Mouse (Mus musculus): ENCODE data around the gene Crb1. TPM values are rescaled to one million over a fixed set of nuclear protein-coding genes. Genes with fewer than 3 reads are reported as not detected.
A peak's percentile ranks its signal among the peaks of the same experiment; 100 is the strongest.
"Not testable (repeated sequence)": the region's sequence is repeated elsewhere in the genome, so short reads cannot be mapped to it uniquely, and the experiment has no call there.

Gene Crb1
- polyA plus RNA-seq, 1 experiment from 2014 or later, result 2.2 TPM

- not testable (repeated sequence) for H3K9me3 ChIP-seq (replicated peaks; ENCODE audit: control insufficient read depth, low read length, poor library complexity, severe bottlenecking); H3K4me1 ChIP-seq (ENCODE audit: control insufficient read depth, insufficient read depth, low read length); H3K4me3 ChIP-seq (ENCODE audit: low read depth, low read length); H3K27ac ChIP-seq (ENCODE audit: low read length); H3K4me2 ChIP-seq (ENCODE audit: low read length); ATAC-seq; H3K36me3 ChIP-seq (ENCODE audit: control insufficient read depth, insufficient read depth, low read length); H3K9ac ChIP-seq (ENCODE audit: low read depth, low read length); H3K27me3 ChIP-seq (ENCODE audit: control insufficient read depth, insufficient read depth, low read depth, low read length)
These were observed 74.4 kb downstream of the Crb1 start for GRCm38 (mm10) chr1:139302519-139302918.

DNA sequence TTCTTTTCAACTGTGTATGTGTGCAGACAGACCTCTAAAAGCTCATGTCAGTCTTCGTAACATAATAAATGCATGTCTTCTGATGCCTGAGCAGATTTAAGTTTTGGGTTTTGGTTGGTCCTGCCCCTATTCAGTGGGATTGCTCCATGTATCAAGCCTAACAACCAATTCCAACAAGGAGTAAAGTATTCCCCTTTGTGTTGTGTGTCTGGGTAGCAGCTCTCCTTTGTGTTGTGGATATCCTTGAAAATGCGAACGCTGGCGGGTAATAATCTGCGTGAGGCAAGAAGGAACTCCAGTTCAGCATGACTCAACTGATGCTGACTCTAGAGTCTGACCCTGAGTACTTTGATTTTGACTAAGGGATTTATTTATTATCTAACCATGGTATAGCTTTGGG lies 75.1 kb downstream of the Crb1 start:
- Histone ChIP-seq H3K27ac (ENCODE audit: low read length) (no peak overlapping the region), H3K9me3 (replicated peaks; ENCODE audit: control insufficient read depth, low read length, poor library complexity, severe bottlenecking) (no peaks in the 10 kb centered on the region), H3K36me3 (ENCODE audit: control insufficient read depth, insufficient read depth, low read length) (no peaks in the 10 kb centered on the region), H3K27me3 (ENCODE audit: control insufficient read depth, insufficient read depth, low read depth, low read length) (no peaks in the 10 kb centered on the region), H3K4me1 (ENCODE audit: control insufficient read depth, insufficient read depth, low read length) (no peaks in the 10 kb centered on the region), H3K9ac (ENCODE audit: low read depth, low read length) (no peak overlapping the region), H3K4me2 (ENCODE audit: low read length) (no peak overlapping the region), H3K4me3 (ENCODE audit: low read depth, low read length) (no peak overlapping the region)
- no peak for ATAC-seq
- WGBS, result 22% methylated on average over 5 of the region's 5 CpGs

DNA sequence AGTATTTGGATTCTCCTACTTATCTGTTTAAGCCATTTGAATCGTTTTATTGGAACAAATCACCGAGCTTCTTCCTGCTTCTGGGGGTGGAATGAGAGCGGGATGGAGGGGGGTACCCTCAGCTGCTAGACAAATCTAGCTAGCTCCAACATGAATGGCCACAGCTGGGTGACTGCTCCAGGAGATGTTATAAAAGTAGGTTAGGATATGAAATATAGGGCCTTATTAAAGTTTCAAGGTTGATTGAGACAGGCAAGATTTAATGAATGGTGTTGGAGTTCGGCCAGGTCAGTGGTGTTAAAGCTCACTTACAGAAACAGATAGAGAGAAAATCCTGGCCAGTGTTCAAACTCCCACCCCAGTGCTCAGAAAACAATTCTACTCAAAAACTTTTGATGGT lies 84.9 kb downstream of the Crb1 start:
- 37% methylated on average over 4 of the region's 4 CpGs for WGBS
- no peak overlapping the region for H3K9ac ChIP-seq (ENCODE audit: low read depth, low read length)
- H3K27me3 ChIP-seq (ENCODE audit: control insufficient read depth, insufficient read depth, low read depth, low read length), result no peaks in the 10 kb centered on the region
- H3K9me3 ChIP-seq (replicated peaks; ENCODE audit: control insufficient read depth, low read length, poor library complexity, severe bottlenecking), result no peaks in the 10 kb centered on the region
- H3K4me2 ChIP-seq (ENCODE audit: low read length), result no peak overlapping the region
- H3K27ac ChIP-seq (ENCODE audit: low read length), result no peak overlapping the region
- ATAC-seq, result no peak
- H3K4me3 ChIP-seq (ENCODE audit: low read depth, low read length), result no peak overlapping the region
- no peaks in the 10 kb centered on the region for H3K4me1 ChIP-seq (ENCODE audit: control insufficient read depth, insufficient read depth, low read length)
- H3K36me3 ChIP-seq (ENCODE audit: control insufficient read depth, insufficient read depth, low read length), result no peaks in the 10 kb centered on the region

DNA sequence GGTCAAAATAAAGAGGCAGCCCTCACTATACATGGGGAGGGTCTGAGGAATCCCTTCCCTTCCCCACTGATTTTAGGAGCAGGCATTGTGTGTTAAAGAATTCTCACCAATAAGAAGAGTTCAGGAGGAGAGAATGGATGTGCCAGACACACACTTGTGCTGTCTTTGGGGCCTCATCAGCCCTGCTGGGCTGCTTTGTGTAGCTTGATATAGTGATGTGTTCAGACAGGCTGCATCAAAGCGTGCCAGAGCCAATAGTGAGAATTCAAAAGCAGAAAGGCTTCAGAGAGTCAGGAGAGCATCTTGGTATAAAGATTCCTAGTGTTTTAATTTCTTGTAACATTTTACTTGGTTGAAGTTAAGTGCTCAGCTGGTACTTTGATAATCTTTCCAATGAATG lies 85.3 kb downstream of the Crb1 start:
- no peaks in the 10 kb centered on the region for H3K4me1 ChIP-seq (ENCODE audit: control insufficient read depth, insufficient read depth, low read length)
- H3K9ac ChIP-seq (ENCODE audit: low read depth, low read length), result no peak overlapping the region
- no peaks in the 10 kb centered on the region for H3K27me3 ChIP-seq (ENCODE audit: control insufficient read depth, insufficient read depth, low read depth, low read length)
- no peaks in the 10 kb centered on the region for H3K36me3 ChIP-seq (ENCODE audit: control insufficient read depth, insufficient read depth, low read length)
- H3K4me2 ChIP-seq (ENCODE audit: low read length), result no peak overlapping the region
- H3K27ac ChIP-seq (ENCODE audit: low read length), result no peak overlapping the region
- no peak overlapping the region for H3K4me3 ChIP-seq (ENCODE audit: low read depth, low read length)
- H3K9me3 ChIP-seq (replicated peaks; ENCODE audit: control insufficient read depth, low read length, poor library complexity, severe bottlenecking), result no peaks in the 10 kb centered on the region
- ATAC-seq, result peak; percentile 28; the same call in 1 of the 2 replicates
- 24% methylated on average over 1 of the region's 1 CpGs for WGBS

DNA sequence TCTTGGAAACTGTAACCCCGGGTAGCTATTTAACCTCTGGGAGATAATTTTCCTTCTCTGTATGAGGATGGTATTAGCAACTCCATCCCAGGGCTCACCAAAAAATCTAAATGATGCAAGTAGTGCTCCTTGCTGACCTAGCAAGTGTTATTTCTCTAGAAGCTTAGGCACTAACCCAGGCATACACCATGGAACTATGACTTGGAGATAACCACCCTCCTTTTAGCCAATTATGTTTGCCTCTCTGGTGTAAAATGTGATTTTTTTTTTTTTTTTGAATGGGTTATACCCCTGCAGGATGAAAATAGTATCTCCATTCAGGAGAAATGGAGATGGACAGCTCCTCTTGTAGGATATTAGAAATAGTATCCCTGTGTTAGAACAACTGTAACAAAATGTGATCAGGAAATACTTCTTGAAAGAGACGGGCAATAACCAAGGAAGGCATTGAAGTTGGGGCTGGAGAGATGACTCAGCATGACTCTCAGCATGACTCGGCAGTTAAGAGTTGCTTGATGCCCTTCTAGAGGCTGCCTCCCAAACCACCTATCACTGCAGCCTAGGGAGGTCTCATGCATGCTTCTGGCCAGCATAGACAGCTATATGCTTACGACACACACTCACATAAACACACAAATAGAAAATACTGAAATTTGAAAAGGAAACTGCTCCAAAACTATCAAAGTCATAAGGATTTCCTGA lies 100.1 kb downstream of the Crb1 start:
- no peaks in the 10 kb centered on the region for H3K27me3 ChIP-seq (ENCODE audit: control insufficient read depth, insufficient read depth, low read depth, low read length)
- H3K4me1 ChIP-seq (ENCODE audit: control insufficient read depth, insufficient read depth, low read length), result no peaks in the 10 kb centered on the region
- no peaks in the 10 kb centered on the region for H3K9me3 ChIP-seq (replicated peaks; ENCODE audit: control insufficient read depth, low read length, poor library complexity, severe bottlenecking)
- H3K36me3 ChIP-seq (ENCODE audit: control insufficient read depth, insufficient read depth, low read length), result no peaks in the 10 kb centered on the region
- no peak overlapping the region for H3K9ac ChIP-seq (ENCODE audit: low read depth, low read length)
- H3K4me3 ChIP-seq (ENCODE audit: low read depth, low read length), result no peak overlapping the region
- H3K4me2 ChIP-seq (ENCODE audit: low read length), result no peak overlapping the region
- H3K27ac ChIP-seq (ENCODE audit: low read length), result no peak overlapping the region
- no peak for ATAC-seq
- WGBS, result 87% methylated on average over 4 of the region's 4 CpGs

GRCm38 (mm10) chr1:139267844-139268243 lies 109.1 kb downstream of the Crb1 start:
- Histone ChIP-seq H3K9me3 (replicated peaks; ENCODE audit: control insufficient read depth, low read length, poor library complexity, severe bottlenecking) (no peaks in the 10 kb centered on the region), H3K27me3 (ENCODE audit: control insufficient read depth, insufficient read depth, low read depth, low read length) (no peaks in the 10 kb centered on the region)
- WGBS, result 16% methylated on average over 6 of the region's 6 CpGs

DNA sequence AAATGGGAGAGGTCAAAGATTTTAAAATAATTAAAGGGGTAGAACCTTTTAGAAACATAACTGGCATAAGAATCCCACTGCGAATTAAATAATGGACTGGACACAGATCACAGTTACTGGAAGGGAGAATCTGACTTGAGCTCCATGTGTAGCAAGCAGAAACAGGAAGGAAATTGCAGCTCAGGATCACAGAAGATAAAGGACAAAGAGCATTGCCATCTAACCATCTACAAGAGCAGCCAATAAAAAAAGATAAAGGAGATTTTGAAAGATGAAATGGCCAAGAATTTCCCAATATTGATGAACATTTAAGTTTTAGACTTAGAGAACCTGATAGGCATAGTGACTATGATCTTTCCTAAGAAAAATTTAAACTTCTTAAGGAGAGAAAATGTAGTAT lies 112.7 kb downstream of the Crb1 start:
- H3K27me3 ChIP-seq (ENCODE audit: control insufficient read depth, insufficient read depth, low read depth, low read length), result no peaks in the 10 kb centered on the region
- no peak overlapping the region for H3K9ac ChIP-seq (ENCODE audit: low read depth, low read length)
- ATAC-seq, result no peak
- no peak overlapping the region for H3K4me3 ChIP-seq (ENCODE audit: low read depth, low read length)
- WGBS, result 87% methylated on average over 1 of the region's 1 CpGs
- H3K4me2 ChIP-seq (ENCODE audit: low read length), result no peak overlapping the region
- H3K36me3 ChIP-seq (ENCODE audit: control insufficient read depth, insufficient read depth, low read length), result no peaks in the 10 kb centered on the region
- H3K4me1 ChIP-seq (ENCODE audit: control insufficient read depth, insufficient read depth, low read length), result no peaks in the 10 kb centered on the region
- no peaks in the 10 kb centered on the region for H3K9me3 ChIP-seq (replicated peaks; ENCODE audit: control insufficient read depth, low read length, poor library complexity, severe bottlenecking)
- H3K27ac ChIP-seq (ENCODE audit: low read length), result no peak overlapping the region

More at GRCm38 (mm10) chr1:139267844-139268243, 109.1 kb downstream of the Crb1 start:
- H3K4me1 ChIP-seq (ENCODE audit: control insufficient read depth, insufficient read depth, low read length), result no peaks in the 10 kb centered on the region
- H3K27ac ChIP-seq (ENCODE audit: low read length), result no peak overlapping the region
- H3K36me3 ChIP-seq (ENCODE audit: control insufficient read depth, insufficient read depth, low read length), result no peaks in the 10 kb centered on the region
- H3K4me3 ChIP-seq (ENCODE audit: low read depth, low read length), result no peak overlapping the region
- no peak overlapping the region for H3K4me2 ChIP-seq (ENCODE audit: low read length)
- ATAC-seq, result peak; percentile 58
- no peak overlapping the region for H3K9ac ChIP-seq (ENCODE audit: low read depth, low read length)

GRCm38 (mm10) chr1:139263158-139263557 lies 113.7 kb downstream of the Crb1 start:
- H3K4me1 ChIP-seq (ENCODE audit: control insufficient read depth, insufficient read depth, low read length), result no peaks in the 10 kb centered on the region
- no peak for ATAC-seq
- no peaks in the 10 kb centered on the region for H3K9me3 ChIP-seq (replicated peaks; ENCODE audit: control insufficient read depth, low read length, poor library complexity, severe bottlenecking)
- H3K27me3 ChIP-seq (ENCODE audit: control insufficient read depth, insufficient read depth, low read depth, low read length), result no peaks in the 10 kb centered on the region
- 72% methylated on average over 1 of the region's 1 CpGs for WGBS
- H3K36me3 ChIP-seq (ENCODE audit: control insufficient read depth, insufficient read depth, low read length), result no peaks in the 10 kb centered on the region
- no peak overlapping the region for H3K4me3 ChIP-seq (ENCODE audit: low read depth, low read length)
- no peak overlapping the region for H3K27ac ChIP-seq (ENCODE audit: low read length)
- no peak overlapping the region for H3K9ac ChIP-seq (ENCODE audit: low read depth, low read length)
- no peak overlapping the region for H3K4me2 ChIP-seq (ENCODE audit: low read length)

DNA sequence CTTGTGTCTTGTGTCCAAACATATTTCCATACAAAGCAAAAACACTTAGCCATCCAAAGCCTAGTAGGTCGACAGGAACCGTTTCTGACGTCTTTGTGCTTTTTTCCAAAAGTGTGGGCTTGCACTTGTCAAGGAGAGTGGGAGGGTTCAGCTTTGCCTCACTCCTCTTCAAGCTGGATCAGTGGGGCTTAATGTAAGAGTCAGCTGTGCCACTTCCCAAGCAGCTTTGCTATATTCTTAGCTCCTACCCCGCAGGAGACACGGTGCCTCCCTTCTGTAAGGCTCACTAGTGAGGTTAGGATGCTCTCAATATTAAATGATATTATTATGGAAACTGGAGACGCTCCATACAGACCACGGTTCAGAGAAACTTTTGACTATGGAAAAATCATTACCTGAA lies 121.3 kb downstream of the Crb1 start:
- H3K36me3 ChIP-seq (ENCODE audit: control insufficient read depth, insufficient read depth, low read length), result no peaks in the 10 kb centered on the region
- H3K4me3 ChIP-seq (ENCODE audit: low read depth, low read length), result no peak overlapping the region
- no peaks in the 10 kb centered on the region for H3K27me3 ChIP-seq (ENCODE audit: control insufficient read depth, insufficient read depth, low read depth, low read length)
- 66% methylated on average over 7 of the region's 7 CpGs for WGBS
- H3K9ac ChIP-seq (ENCODE audit: low read depth, low read length), result no peak overlapping the region
- no peak for ATAC-seq
- no peak overlapping the region for H3K27ac ChIP-seq (ENCODE audit: low read length)
- H3K4me1 ChIP-seq (ENCODE audit: control insufficient read depth, insufficient read depth, low read length), result no peaks in the 10 kb centered on the region
- H3K9me3 ChIP-seq (replicated peaks; ENCODE audit: control insufficient read depth, low read length, poor library complexity, severe bottlenecking), result no peaks in the 10 kb centered on the region
- no peak overlapping the region for H3K4me2 ChIP-seq (ENCODE audit: low read length)
